Mouse (Mus musculus) liver, embryonic 15.5 days (tissue): Measurements from ENCODE around the gene Syt7. TPM values are rescaled to one million over a fixed set of nuclear protein-coding genes. Genes with fewer than 3 reads are reported as not detected.

Experiments used
- ATAC-seq: fragments of 200-750 bp; cut with Nextera tagmentation; 2 replicates; pipeline ENCODE4 v1.8.0; 2017; ENCODE audit warnings: moderate number of reproducible peaks, mild to moderate bottlenecking, moderate library complexity; ENCODE audit not compliant: insufficient read depth
- H3K27ac ChIP-seq: fragments of 300-500 bp; sonication (generic); replicated peaks from 2 replicates; pipeline ENCODE4 v1.5.1; 2015; ENCODE audit warnings: mild to moderate bottlenecking, inconsistent platforms
- H3K27me3 ChIP-seq: fragments of 300-500 bp; sonication (generic); 2 replicates; pipeline ENCODE4 v1.6.1; 2015; ENCODE audit warnings: mild to moderate bottlenecking, inconsistent platforms
- H3K36me3 ChIP-seq: fragments of 300-500 bp; sonication (generic); replicated peaks from 2 replicates; pipeline ENCODE4 v1.6.1; 2015; ENCODE audit warnings: moderate library complexity, mild to moderate bottlenecking, inconsistent platforms
- H3K4me1 ChIP-seq: fragments of 300-500 bp; sonication (generic); replicated peaks from 2 replicates; pipeline ENCODE4 v1.6.1; 2015; ENCODE audit warnings: inconsistent platforms
- H3K4me2 ChIP-seq: fragments of 300-500 bp; sonication (generic); 2 replicates; pipeline ENCODE4 v1.6.1; 2015; ENCODE audit warnings: moderate library complexity, mild to moderate bottlenecking, inconsistent platforms
- H3K4me3 ChIP-seq: fragments of 300-500 bp; sonication (generic); replicated peaks from 2 replicates; pipeline ENCODE4 v1.5.1; 2015; ENCODE audit warnings: mild to moderate bottlenecking, inconsistent platforms
- H3K9ac ChIP-seq: fragments of 300-500 bp; sonication (generic); 2 replicates; pipeline ENCODE4 v1.6.1; 2015; ENCODE audit warnings: moderate library complexity, mild to moderate bottlenecking, inconsistent platforms
- H3K9me3 ChIP-seq: fragments of 300-500 bp; sonication (generic); replicated peaks from 2 replicates; pipeline ENCODE4 v1.6.1; 2016; ENCODE audit warnings: inconsistent platforms
- WGBS: fragments of 180-500 bp; shearing (Covaris S2); methylation state at CpG from one replicate; pipeline ENCODE4 v1.1.7; 2015; ENCODE audit warnings: mixed read lengths; ENCODE audit not compliant: insufficient replicate concordance; 5-methylcytosine and 5-hydroxymethylcytosine counted together
- polyA plus RNA-seq: library from polyadenylated mRNA; unstranded; fragments of >200 nt; fragmentation: Nextera tagmentation; extraction: Ambion mirVana; gene quantifications from 2 replicates; pipeline ENCODE4 v1.2.1, GENCODE M21; 2015

The Syt7 gene
- polyA plus RNA-seq, 1 experiment from 2014 or later: 0.10 TPM

- ATAC-seq: no peak
- 62% methylated on average over 10 of the region's 10 CpGs for WGBS
- H3K4me2 ChIP-seq: no peak overlapping the region
- no peaks in the 10 kb centered on the region for H3K27me3 ChIP-seq
- no peaks in the 10 kb centered on the region for H3K36me3 ChIP-seq
- H3K4me1 ChIP-seq: no peaks in the 10 kb centered on the region
- H3K4me3 ChIP-seq: no peak overlapping the region
- H3K9ac ChIP-seq: no peak overlapping the region
- H3K27ac ChIP-seq: no peak overlapping the region
- H3K9me3 ChIP-seq: no peaks in the 10 kb centered on the region
These were observed 14.9 kb downstream of the Syt7 start for GRCm38 (mm10) chr19:10403593-10404380.

- no peak overlapping the region for H3K4me2 ChIP-seq
- no peak for ATAC-seq
- H3K36me3 ChIP-seq: no peaks in the 10 kb centered on the region
- no peaks in the 10 kb centered on the region for H3K9me3 ChIP-seq
- no peak overlapping the region for H3K9ac ChIP-seq
- no peaks in the 10 kb centered on the region for H3K27me3 ChIP-seq
- no peak overlapping the region for H3K27ac ChIP-seq
- 55% methylated on average over 10 of the region's 10 CpGs for WGBS
- H3K4me3 ChIP-seq: no peak overlapping the region
- H3K4me1 ChIP-seq: no peaks in the 10 kb centered on the region
These were observed 15.5 kb downstream of the Syt7 start for GRCm38 (mm10) chr19:10404424-10404823.

- no peaks in the 10 kb centered on the region for H3K4me1 ChIP-seq
- WGBS: 54% methylated on average over 2 of the region's 2 CpGs
- H3K4me2 ChIP-seq: no peak overlapping the region
- H3K27ac ChIP-seq: no peak overlapping the region
- no peaks in the 10 kb centered on the region for H3K36me3 ChIP-seq
- H3K9me3 ChIP-seq: no peaks in the 10 kb centered on the region
- H3K27me3 ChIP-seq: no peaks in the 10 kb centered on the region
- no peak overlapping the region for H3K4me3 ChIP-seq
- H3K9ac ChIP-seq: no peak overlapping the region
- ATAC-seq: no peak
These were observed 16.0 kb downstream of the Syt7 start for GRCm38 (mm10) chr19:10404911-10405310.

- Histone ChIP-seq H3K4me3 (no peak overlapping the region), H3K9ac (no peak overlapping the region), H3K27ac (no peak overlapping the region), H3K27me3 (peaks cover 21% of the 10 kb centered on the region), H3K4me1 (no peaks in the 10 kb centered on the region), H3K9me3 (no peaks in the 10 kb centered on the region), H3K36me3 (no peaks in the 10 kb centered on the region), H3K4me2 (no peak overlapping the region)
- WGBS: 7% methylated on average over 19 of the region's 19 CpGs
- no peak for ATAC-seq
These were observed 24.9 kb downstream of the Syt7 start for GRCm38 (mm10) chr19:10413701-10414242.

- 41% methylated on average over 5 of the region's 5 CpGs for WGBS
- H3K4me1 ChIP-seq: no peaks in the 10 kb centered on the region
- no peak overlapping the region for H3K4me2 ChIP-seq
- ATAC-seq: no peak
- H3K4me3 ChIP-seq: no peak overlapping the region
- no peaks in the 10 kb centered on the region for H3K9me3 ChIP-seq
- no peaks in the 10 kb centered on the region for H3K36me3 ChIP-seq
- H3K9ac ChIP-seq: no peak overlapping the region
- H3K27ac ChIP-seq: no peak overlapping the region
- H3K27me3 ChIP-seq: peaks cover 35% of the 10 kb centered on the region
These were observed 26.6 kb downstream of the Syt7 start for GRCm38 (mm10) chr19:10415508-10415907.

- Histone ChIP-seq H3K4me1 (no peaks in the 10 kb centered on the region), H3K36me3 (no peaks in the 10 kb centered on the region), H3K4me2 (no peak overlapping the region), H3K9ac (no peak overlapping the region), H3K27me3 (peaks cover 49% of the 10 kb centered on the region), H3K27ac (no peak overlapping the region), H3K4me3 (no peak overlapping the region), H3K9me3 (no peaks in the 10 kb centered on the region)
- WGBS: 46% methylated on average over 8 of the region's 8 CpGs
- ATAC-seq: no peak
These were observed 28.0 kb downstream of the Syt7 start for GRCm38 (mm10) chr19:10416889-10417288.

GRCm38 (mm10) chr19:10417436-10417835 lies 28.5 kb downstream of the Syt7 start:
- Histone ChIP-seq H3K9ac (no peak overlapping the region), H3K4me2 (no peak overlapping the region), H3K4me1 (no peaks in the 10 kb centered on the region), H3K9me3 (no peaks in the 10 kb centered on the region), H3K27ac (no peak overlapping the region), H3K27me3 (peaks cover 52% of the 10 kb centered on the region), H3K4me3 (no peak overlapping the region), H3K36me3 (no peaks in the 10 kb centered on the region)
- ATAC-seq: no peak
- WGBS: 51% methylated on average over 12 of the region's 12 CpGs

- no peak overlapping the region for H3K9ac ChIP-seq
- peaks cover 78% of the 10 kb centered on the region for H3K27me3 ChIP-seq
- no peaks in the 10 kb centered on the region for H3K36me3 ChIP-seq
- peak overlapping the region; percentile 25; the same call in 1 of the 2 replicates for H3K4me2 ChIP-seq
- no peak overlapping the region for H3K27ac ChIP-seq
- no peak overlapping the region for H3K4me3 ChIP-seq
- H3K9me3 ChIP-seq: no peaks in the 10 kb centered on the region
- ATAC-seq: no peak
- 4% methylated on average over 53 of the region's 53 CpGs for WGBS
- no peaks in the 10 kb centered on the region for H3K4me1 ChIP-seq
These were observed 33.4 kb downstream of the Syt7 start for GRCm38 (mm10) chr19:10421986-10422976.

GRCm38 (mm10) chr19:10424751-10425150 lies 35.9 kb downstream of the Syt7 start:
- Histone ChIP-seq H3K4me1 (no peaks in the 10 kb centered on the region), H3K4me2 (no peak overlapping the region), H3K27me3 (peaks cover 79% of the 10 kb centered on the region), H3K9ac (no peak overlapping the region), H3K36me3 (no peaks in the 10 kb centered on the region), H3K27ac (no peak overlapping the region), H3K4me3 (no peak overlapping the region), H3K9me3 (no peaks in the 10 kb centered on the region)
- ATAC-seq: no peak
- 43% methylated on average over 1 of the region's 1 CpGs for WGBS

- H3K4me2 ChIP-seq: no peak overlapping the region
- no peak overlapping the region for H3K9ac ChIP-seq
- no peaks in the 10 kb centered on the region for H3K36me3 ChIP-seq
- no peak overlapping the region for H3K27ac ChIP-seq
- WGBS: 37% methylated on average over 13 of the region's 13 CpGs
- no peaks in the 10 kb centered on the region for H3K4me1 ChIP-seq
- no peaks in the 10 kb centered on the region for H3K9me3 ChIP-seq
- ATAC-seq: no peak
- H3K4me3 ChIP-seq: no peak overlapping the region
- peaks cover 75% of the 10 kb centered on the region for H3K27me3 ChIP-seq
These were observed 36.8 kb downstream of the Syt7 start for GRCm38 (mm10) chr19:10425484-10426270.
